Mouse (Mus musculus) olfactory bulb, adult 2 months (tissue): ENCODE measurements around the gene Srsf10.

Experiments used
- CTCF ChIP-seq: fragments of 200-500 bp; IDR thresholded peaks from 2 replicates; pipeline ENCODE4 v1.5.1; 2012; ENCODE audit warnings: low read depth, mild to moderate bottlenecking, low read length, moderate library complexity; ENCODE audit not compliant: insufficient read depth
- POLR2A ChIP-seq: fragments of 200-500 bp; IDR thresholded peaks from 2 replicates; pipeline ENCODE4 v1.6.1; 2012; ENCODE audit warnings: mild to moderate bottlenecking, low read depth, low read length, moderate library complexity; ENCODE audit not compliant: insufficient read depth

GRCm38 (mm10) chr4:135854630-135855029 lies 917 bp upstream of the Srsf10 start:
- no peak for TF ChIP-seq POLR2A
- TF ChIP-seq CTCF = no peak
